Mouse (Mus musculus): ENCODE data around the gene Akap13.
"Not testable (repeated sequence)": the region's sequence is repeated elsewhere in the genome, so short reads cannot be mapped to it uniquely, and the experiment has no call there.

DNA sequence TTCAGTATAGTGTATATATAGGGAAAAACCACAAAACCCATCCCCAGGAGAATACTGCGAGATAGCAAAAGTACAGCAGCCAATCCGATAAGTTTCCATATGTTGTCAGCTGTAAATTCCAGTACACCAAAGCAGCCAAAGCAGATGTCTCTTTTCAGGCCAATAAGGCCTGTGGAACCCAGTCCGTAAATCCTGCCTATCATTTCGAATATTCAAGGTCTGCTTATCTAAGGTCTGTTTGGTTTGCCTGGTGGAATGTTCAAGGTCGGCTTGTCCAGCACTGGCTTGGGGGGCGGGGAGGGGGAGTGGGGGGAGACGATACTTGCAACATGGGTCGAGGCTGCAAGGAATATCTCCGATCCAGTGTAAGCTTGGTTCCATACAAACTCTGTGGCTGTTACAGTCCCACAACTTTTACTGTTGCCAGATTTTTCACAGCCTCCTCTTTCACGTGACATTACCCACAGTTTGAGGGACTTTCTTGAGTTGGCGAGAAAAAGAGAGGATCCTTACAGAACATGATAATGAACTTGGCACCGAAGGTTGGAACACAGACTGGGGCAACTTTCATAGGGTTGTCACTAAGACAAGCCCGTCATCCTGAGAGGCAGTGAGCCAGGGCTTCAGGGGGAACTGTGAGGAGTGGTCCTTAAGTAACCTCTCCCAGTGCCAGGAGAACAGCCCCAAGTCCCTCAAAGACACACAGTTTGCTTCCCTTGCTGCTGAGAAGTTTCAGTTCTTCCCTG, 335.9 kb downstream of the Akap13 start:
- not testable (repeated sequence) for TF ChIP-seq CTCF (IDR thresholded peaks at IDR 0.05; ENCODE audit: borderline replicate concordance, insufficient read depth, low read depth, low read length); POLR2A (IDR thresholded peaks at IDR 0.05; ENCODE audit: borderline replicate concordance, insufficient read depth, low read length)

Measured in cerebellum, adult 2 months (tissue).